Comparison of ENCODE assay signal across 16 mouse cellular contexts in genomic region chr7:35678976-35679375, GRCm38 (mm10).
"Had no signal": no experiment of that assay in that cellular context is flagged by ENCODE, and none has a peak within 500 bp of the region (broad histone marks: within the 10 kb centered on the region; RNA-seq: fewer than 3 reads in every experiment).

No protein-coding gene starts in this region.

- H3K36me3 ChIP-seq: limb, embryonic 10.5 days; liver, embryonic 12.5 days; liver, embryonic 15.5 days; lung, embryonic 15.5 days had no signal

- H3K4me1 ChIP-seq: limb, embryonic 10.5 days; limb, embryonic 13.5 days; liver, embryonic 12.5 days; liver, embryonic 15.5 days had no signal

- DNase-seq: kidney, adult 2 months; layer of hippocampus, adult 9-11 months; liver; lung, adult 18-20 months; lung, postnatal 10 days; lung, postnatal 4 days; midbrain, embryonic 14.5 days; thymus, postnatal 25 days had no signal

- ATAC-seq: intestine, embryonic 16.5 days; liver, embryonic 12.5 days had no signal

- H3K9me3 ChIP-seq: limb, embryonic 10.5 days; liver, embryonic 15.5 days; lung, embryonic 15.5 days had no signal

- H3K27ac ChIP-seq: kidney, postnatal 0 days; layer of hippocampus, adult 2 months; limb, embryonic 10.5 days; limb, embryonic 13.5 days; liver, embryonic 12.5 days; liver, embryonic 15.5 days; lung, embryonic 15.5 days had no signal

- H3K9ac ChIP-seq: limb, embryonic 13.5 days; liver, embryonic 12.5 days; liver, embryonic 15.5 days; lung, embryonic 15.5 days had no signal

- H3K27me3 ChIP-seq: limb, embryonic 13.5 days; liver, embryonic 12.5 days; liver, embryonic 15.5 days; lung, embryonic 15.5 days had no signal

- H3K4me3 ChIP-seq: layer of hippocampus, adult 2 months; limb, embryonic 10.5 days; limb, embryonic 13.5 days; liver, embryonic 12.5 days; liver, embryonic 15.5 days; lung, embryonic 15.5 days had no signal
